Mouse (Mus musculus): ENCODE results near the gene BC030867. TPM values are rescaled to one million over a fixed set of nuclear protein-coding genes. Genes with fewer than 3 reads are reported as not detected.
"Not testable (repeated sequence)": the region's sequence is repeated elsewhere in the genome, so short reads cannot be mapped to it uniquely, and the experiment has no call there.

Gene BC030867
- polyA plus RNA-seq, 1 experiment from 2014 or later, result 22.2 TPM

GRCm38 (mm10) chr11:102266631-102267355 is 18.1 kb downstream of the BC030867 start:
- WGBS, result 85% methylated on average over 8 of the region's 8 CpGs
- Histone ChIP-seq H3K27ac (0 out of 2 replicates have a peak overlapping the region, but pooled peaks have one; percentile 11), H3K9ac (no peak overlapping the region), H3K27me3 (no peaks in the 10 kb centered on the region), H3K36me3 (peaks cover 25% of the 10 kb centered on the region), H3K4me2 (0 out of 2 replicates have a peak overlapping the region, but pooled peaks have one; percentile 26), H3K4me1 (peaks cover 12% of the 10 kb centered on the region), H3K9me3 (replicated peaks) (no peaks in the 10 kb centered on the region), H3K4me3 (replicated peaks) (no peak overlapping the region)
- no peak for ATAC-seq (replicated peaks; ENCODE audit: low FRiP score)

- Histone ChIP-seq H3K36me3 (peaks cover 18% of the 10 kb centered on the region), H3K9me3 (replicated peaks) (no peaks in the 10 kb centered on the region), H3K9ac (no peak overlapping the region), H3K27ac (0 out of 2 replicates have a peak overlapping the region, but pooled peaks have one; percentile 11), H3K27me3 (no peaks in the 10 kb centered on the region), H3K4me3 (replicated peaks) (no peak overlapping the region), H3K4me1 (peaks cover 6% of the 10 kb centered on the region), H3K4me2 (0 out of 2 replicates have a peak overlapping the region, but pooled peaks have one; percentile 26)
- peak; percentile 53; the same call in 1 of the 2 replicates for ATAC-seq (replicated peaks; ENCODE audit: low FRiP score)
- 6% methylated on average over 11 of the region's 11 CpGs for WGBS
These were observed 18.8 kb downstream of the BC030867 start for GRCm38 (mm10) chr11:102267480-102267879.

GRCm38 (mm10) chr11:102268520-102269244 is 20.0 kb downstream of the BC030867 start, which contains the start of gene Asb16:
Gene Asb16, plus strand, starts transcription at chr11:102268743.
- H3K36me3 ChIP-seq, result peaks cover 10% of the 10 kb centered on the region; the same call in 1 of the 2 replicates
- no peak within 1 kb of the TSS for H3K4me3 ChIP-seq (replicated peaks)
- no peaks in the 10 kb centered on the region for H3K27me3 ChIP-seq
- WGBS, result 85% methylated on average over 12 of the region's 12 CpGs
- H3K4me2 ChIP-seq, result no peak within 1 kb of the TSS
- no peak within 1 kb of the TSS for H3K9ac ChIP-seq
- no peaks in the 10 kb centered on the region for H3K9me3 ChIP-seq (replicated peaks)
- no peak within 1 kb of the TSS for H3K27ac ChIP-seq
- ATAC-seq (replicated peaks; ENCODE audit: low FRiP score), result no peak
- H3K4me1 ChIP-seq, result peaks cover 6% of the 10 kb centered on the region

- H3K27ac ChIP-seq, result peak overlapping the region; percentile 41; the same call in 1 of the 2 replicates
- H3K9me3 ChIP-seq (replicated peaks), result no peaks in the 10 kb centered on the region
- H3K27me3 ChIP-seq, result peaks cover 5% of the 10 kb centered on the region; the same call in 1 of the 2 replicates
- peak overlapping the region; percentile 77 for H3K4me2 ChIP-seq
- H3K4me3 ChIP-seq (replicated peaks), result peak overlapping the region; percentile 39
- 2% methylated on average over 33 of the region's 33 CpGs for WGBS
- no peaks in the 10 kb centered on the region for H3K36me3 ChIP-seq
- H3K4me1 ChIP-seq, result peaks cover 16% of the 10 kb centered on the region
- H3K9ac ChIP-seq, result peak overlapping the region; percentile 16; the same call in 1 of the 2 replicates
- peak; percentile 93 for ATAC-seq (replicated peaks; ENCODE audit: low FRiP score)
These were observed 27.8 kb downstream of the BC030867 start for GRCm38 (mm10) chr11:102276411-102276915.

- Histone ChIP-seq H3K9me3 (replicated peaks) (no peaks in the 10 kb centered on the region), H3K4me1 (peaks cover 16% of the 10 kb centered on the region), H3K9ac (no peak overlapping the region), H3K27me3 (peaks cover 5% of the 10 kb centered on the region; the same call in 1 of the 2 replicates), H3K36me3 (no peaks in the 10 kb centered on the region), H3K4me2 (no peak overlapping the region), H3K27ac (no peak overlapping the region), H3K4me3 (replicated peaks) (no peak overlapping the region)
- 70% methylated on average over 9 of the region's 12 CpGs for WGBS
- no peak for ATAC-seq (replicated peaks; ENCODE audit: low FRiP score)
These were observed 29.1 kb downstream of the BC030867 start for GRCm38 (mm10) chr11:102277754-102278153.

- WGBS, result over 99% methylated on average over 3 of the region's 3 CpGs
- no peaks in the 10 kb centered on the region for H3K9me3 ChIP-seq (replicated peaks)
- no peak for ATAC-seq (replicated peaks; ENCODE audit: low FRiP score)
- no peak overlapping the region for H3K4me3 ChIP-seq (replicated peaks)
- H3K9ac ChIP-seq, result no peak overlapping the region
- H3K4me1 ChIP-seq, result peaks cover 20% of the 10 kb centered on the region
- no peak overlapping the region for H3K27ac ChIP-seq
- no peak overlapping the region for H3K4me2 ChIP-seq
- H3K27me3 ChIP-seq, result peaks cover 5% of the 10 kb centered on the region; the same call in 1 of the 2 replicates
- H3K36me3 ChIP-seq, result no peaks in the 10 kb centered on the region
These were observed 30.9 kb downstream of the BC030867 start for GRCm38 (mm10) chr11:102279595-102279994.

- ATAC-seq (replicated peaks; ENCODE audit: low FRiP score), result not testable (repeated sequence)
These were observed 31.6 kb downstream of the BC030867 start for GRCm38 (mm10) chr11:102280267-102280666.

GRCm38 (mm10) chr11:102283922-102284321 is 35.2 kb downstream of the BC030867 start:
- no peak overlapping the region for H3K9ac ChIP-seq
- H3K4me2 ChIP-seq, result peak overlapping the region; percentile 76
- no peaks in the 10 kb centered on the region for H3K27me3 ChIP-seq
- H3K9me3 ChIP-seq (replicated peaks), result no peaks in the 10 kb centered on the region
- peak overlapping the region; percentile 88 for H3K4me3 ChIP-seq (replicated peaks)
- no peak for ATAC-seq (replicated peaks; ENCODE audit: low FRiP score)
- peaks cover 22% of the 10 kb centered on the region for H3K36me3 ChIP-seq
- 88% methylated on average over 6 of the region's 6 CpGs for WGBS
- peak overlapping the region; percentile 90 for H3K27ac ChIP-seq
- H3K4me1 ChIP-seq, result peaks cover 24% of the 10 kb centered on the region

More at GRCm38 (mm10) chr11:102280267-102280666, 31.6 kb downstream of the BC030867 start:
- H3K9me3 ChIP-seq (replicated peaks); H3K4me2 ChIP-seq; H3K4me3 ChIP-seq (replicated peaks); H3K36me3 ChIP-seq; H3K27ac ChIP-seq; H3K9ac ChIP-seq; H3K27me3 ChIP-seq: not testable (repeated sequence)
- WGBS, result 75% methylated on average over 6 of the region's 6 CpGs
- H3K4me1 ChIP-seq, result peaks cover 20% of the 10 kb centered on the region

GRCm38 (mm10) chr11:102284501-102285094 is 35.9 kb downstream of the BC030867 start, which contains the start of gene Tmub2:
Gene Tmub2, plus strand, starts transcription at chr11:102284931.
- Histone ChIP-seq H3K27me3 (no peaks in the 10 kb centered on the region), H3K9me3 (replicated peaks) (no peaks in the 10 kb centered on the region), H3K4me2 (peak within 1 kb of the TSS; percentile 76), H3K9ac (peak within 1 kb of the TSS; percentile 83), H3K27ac (peak within 1 kb of the TSS; percentile 90), H3K4me1 (peaks cover 29% of the 10 kb centered on the region), H3K36me3 (peaks cover 29% of the 10 kb centered on the region), H3K4me3 (replicated peaks) (peak within 1 kb of the TSS; percentile 88)
- WGBS, result under 1% methylated on average over 32 of the region's 32 CpGs
- peak; percentile 91 for ATAC-seq (replicated peaks; ENCODE audit: low FRiP score)

- 3% methylated on average over 31 of the region's 31 CpGs for WGBS
- H3K36me3 ChIP-seq, result peaks cover 35% of the 10 kb centered on the region
- ATAC-seq (replicated peaks; ENCODE audit: low FRiP score), result peak; percentile 67; the same call in 1 of the 2 replicates
These were observed 36.6 kb downstream of the BC030867 start for GRCm38 (mm10) chr11:102285095-102285834.

GRCm38 (mm10) chr11:102287485-102287884 is 38.8 kb downstream of the BC030867 start:
- Histone ChIP-seq H3K27ac (no peak overlapping the region), H3K27me3 (no peaks in the 10 kb centered on the region), H3K4me3 (replicated peaks) (no peak overlapping the region), H3K4me1 (peaks cover 42% of the 10 kb centered on the region), H3K4me2 (no peak overlapping the region), H3K9me3 (replicated peaks) (no peaks in the 10 kb centered on the region), H3K36me3 (peaks cover 57% of the 10 kb centered on the region), H3K9ac (no peak overlapping the region)
- 85% methylated on average over 8 of the region's 8 CpGs for WGBS
- ATAC-seq (replicated peaks; ENCODE audit: low FRiP score), result no peak

More at GRCm38 (mm10) chr11:102285095-102285834, 36.6 kb downstream of the BC030867 start:
- peak overlapping the region; percentile 76 for H3K4me2 ChIP-seq
- H3K27me3 ChIP-seq, result no peaks in the 10 kb centered on the region
- H3K9ac ChIP-seq, result peak overlapping the region; percentile 83
- peak overlapping the region; percentile 90 for H3K27ac ChIP-seq
- H3K4me1 ChIP-seq, result peaks cover 34% of the 10 kb centered on the region
- H3K9me3 ChIP-seq (replicated peaks), result no peaks in the 10 kb centered on the region
- H3K4me3 ChIP-seq (replicated peaks), result peak overlapping the region; percentile 88

All from kidney, embryonic 15.5 days (tissue).